Mouse (Mus musculus) kidney, postnatal 10 days (tissue): ENCODE measurements at regions not wholly inside any gene's neighbourhood (a gene's known extent, or its start where the extent isn't known, plus 50 kb on each side); places are given as distances from the start of the nearest gene placed in this dataset.
A peak's percentile ranks its signal among the peaks of the same experiment; 100 is the strongest.

Experiments used
- DNase-seq: peaks from one replicate; pipeline ENCODE4 v3.0.0; 2021; ENCODE audit warnings: mixed read lengths

DNA sequence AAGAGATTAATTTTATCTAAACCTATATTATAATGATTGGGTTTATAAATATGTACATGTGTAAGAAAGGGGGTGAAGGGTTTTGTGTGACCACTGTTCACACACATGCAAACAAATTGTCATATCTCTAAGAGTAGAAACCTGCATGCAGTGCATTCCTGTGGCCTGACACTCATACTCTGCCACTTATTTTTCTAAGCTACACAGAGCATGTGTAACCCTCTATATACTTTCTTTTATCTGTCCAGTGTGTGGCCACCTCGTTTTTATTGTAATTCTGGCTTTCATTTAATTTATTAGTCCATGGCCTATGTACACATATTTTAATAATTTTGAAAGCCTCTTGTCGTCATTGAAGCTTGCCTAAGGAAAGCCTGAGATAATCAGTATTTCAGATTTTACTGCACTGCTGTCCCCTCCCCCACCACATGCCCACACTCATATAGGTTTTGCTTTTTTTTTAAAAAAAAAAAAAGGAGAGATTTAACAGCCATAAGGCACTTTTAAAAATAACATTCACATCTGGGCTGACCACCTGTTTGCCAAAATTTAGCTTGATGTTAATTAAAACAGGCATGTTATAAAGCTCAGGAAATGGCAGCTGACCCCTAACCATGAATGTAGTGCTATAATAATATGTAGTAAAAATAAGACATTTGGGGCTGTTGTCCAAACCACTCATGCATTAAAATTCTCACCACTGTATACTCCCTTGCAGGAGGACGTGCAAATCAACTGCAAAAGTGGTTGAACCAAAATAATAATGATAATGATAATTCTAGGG is 410.7 kb upstream of the Clint1 start:
- no peak for DNase-seq

DNA sequence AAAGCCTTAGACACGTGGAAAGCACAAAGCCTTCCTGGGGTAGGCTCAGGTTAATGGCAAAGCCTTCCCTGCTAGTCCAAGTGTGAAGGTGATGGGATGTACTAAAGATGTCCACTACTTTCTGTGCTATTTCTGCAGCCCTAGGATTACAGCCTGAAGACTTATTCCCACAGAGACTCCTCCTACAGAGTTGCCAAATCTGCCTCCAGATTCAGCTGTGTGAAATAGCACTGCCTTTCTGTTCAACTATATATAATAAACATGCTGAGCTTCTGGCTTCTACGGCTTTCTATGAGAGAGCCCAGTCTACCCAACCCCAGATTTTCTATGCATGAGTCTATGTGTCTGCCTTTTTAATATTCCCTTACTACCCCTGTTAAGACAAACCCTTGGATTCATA is 405.3 kb upstream of the Clint1 start:
- DNase-seq, result no peak

GRCm38 (mm10) chr11:45454234-45454633 is 397.6 kb upstream of the Clint1 start:
- no peak for DNase-seq

- no peak for DNase-seq
Observed at GRCm38 (mm10) chr11:45454933-45455332, 396.9 kb upstream of the Clint1 start.

GRCm38 (mm10) chr11:45456724-45457123 is 395.1 kb upstream of the Clint1 start:
- DNase-seq, result no peak

GRCm38 (mm10) chr11:45457597-45457996 is 394.3 kb upstream of the Clint1 start:
- DNase-seq, result no peak

DNA sequence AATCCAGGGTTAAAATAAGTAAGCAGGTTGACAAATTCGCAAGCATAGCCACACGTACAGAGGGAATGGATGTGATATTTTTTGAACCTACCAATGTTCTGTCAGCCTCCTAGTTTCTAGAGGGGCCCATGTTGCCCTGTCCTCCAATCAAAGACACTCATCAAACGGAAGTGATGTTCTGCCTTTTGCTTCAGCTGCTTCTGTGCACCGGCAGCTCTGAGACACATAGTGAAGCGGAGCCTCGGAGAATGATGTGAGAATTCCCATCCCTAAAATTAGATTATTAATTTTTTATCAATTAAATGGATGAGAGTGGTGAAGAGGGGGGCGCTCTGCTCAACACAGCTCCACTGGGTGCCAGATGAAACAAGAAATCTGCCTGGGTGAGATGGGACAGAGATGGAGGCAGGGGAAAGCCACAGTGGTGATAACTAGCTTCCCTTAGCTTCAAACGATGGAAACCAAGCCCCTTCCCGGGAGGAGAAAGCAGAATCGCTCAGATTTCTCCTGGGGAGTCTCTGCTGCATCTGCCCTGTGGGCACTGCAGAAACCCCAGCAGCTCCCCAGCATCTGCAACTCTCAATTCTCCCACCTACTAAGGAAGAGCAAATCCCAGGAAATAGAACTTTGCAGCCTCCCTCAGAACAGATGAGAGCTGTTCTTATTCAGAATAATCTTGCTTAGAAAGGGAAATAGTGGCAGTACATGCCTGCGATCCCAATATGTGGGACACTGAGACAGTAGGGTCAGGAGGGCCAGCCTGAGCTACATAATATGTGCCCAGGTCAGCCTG is 391.7 kb upstream of the Clint1 start:
- no peak for DNase-seq

- no peak for DNase-seq
Observed at GRCm38 (mm10) chr11:45464501-45464900, 387.4 kb upstream of the Clint1 start.

DNA sequence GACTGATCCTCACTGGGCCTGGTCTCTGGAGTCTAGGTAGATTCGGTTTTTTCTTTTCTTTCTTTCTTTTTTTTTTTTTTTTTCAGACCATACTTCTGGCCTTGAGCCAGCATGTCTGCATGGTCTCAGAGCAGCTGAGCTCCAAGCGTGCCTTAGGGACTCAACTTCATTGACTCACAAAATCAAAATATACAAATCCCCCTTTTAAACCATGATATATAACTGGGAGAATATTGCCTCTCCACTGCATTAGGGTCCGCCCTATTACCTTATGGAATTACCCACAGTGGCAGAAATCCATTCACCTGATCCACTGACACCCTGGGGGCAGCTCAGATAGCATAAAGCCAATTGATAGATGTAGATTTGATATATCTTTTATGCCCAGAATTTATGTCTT is 385.5 kb upstream of the Clint1 start:
- no peak for DNase-seq

GRCm38 (mm10) chr11:45472171-45472570 is 379.7 kb upstream of the Clint1 start:
- DNase-seq, result no peak

- DNase-seq, result no peak
Observed at GRCm38 (mm10) chr11:45476917-45477316, 374.9 kb upstream of the Clint1 start.

- no peak for DNase-seq
Observed at GRCm38 (mm10) chr11:45485950-45486349, 365.9 kb upstream of the Clint1 start.

- no peak for DNase-seq
Observed at GRCm38 (mm10) chr11:45491021-45491967, 360.6 kb upstream of the Clint1 start.

DNA sequence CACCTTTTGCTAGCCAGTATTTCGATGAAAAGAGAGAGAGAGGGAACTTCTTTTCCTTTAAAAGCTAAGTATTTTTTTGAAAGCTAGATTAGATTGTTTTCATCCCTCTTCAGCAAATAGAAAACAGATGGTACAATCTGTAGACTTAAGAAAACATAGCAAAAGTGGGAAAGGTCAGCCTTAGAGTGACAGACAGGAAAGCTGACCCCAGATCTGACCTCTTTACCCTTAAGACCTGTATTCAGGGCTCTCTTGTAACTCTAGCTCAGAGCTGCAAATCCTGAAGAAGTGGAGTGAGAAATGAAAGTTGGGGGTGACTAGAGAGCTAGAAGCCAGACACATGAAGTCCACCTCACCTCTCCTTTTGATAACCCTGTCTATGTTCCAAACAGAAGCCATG is 356.6 kb upstream of the Clint1 start:
- DNase-seq, result no peak

GRCm38 (mm10) chr11:45508566-45508965 is 343.3 kb upstream of the Clint1 start:
- peak; percentile 14 for DNase-seq

GRCm38 (mm10) chr11:45509278-45509677 is 342.6 kb upstream of the Clint1 start:
- no peak for DNase-seq

DNA sequence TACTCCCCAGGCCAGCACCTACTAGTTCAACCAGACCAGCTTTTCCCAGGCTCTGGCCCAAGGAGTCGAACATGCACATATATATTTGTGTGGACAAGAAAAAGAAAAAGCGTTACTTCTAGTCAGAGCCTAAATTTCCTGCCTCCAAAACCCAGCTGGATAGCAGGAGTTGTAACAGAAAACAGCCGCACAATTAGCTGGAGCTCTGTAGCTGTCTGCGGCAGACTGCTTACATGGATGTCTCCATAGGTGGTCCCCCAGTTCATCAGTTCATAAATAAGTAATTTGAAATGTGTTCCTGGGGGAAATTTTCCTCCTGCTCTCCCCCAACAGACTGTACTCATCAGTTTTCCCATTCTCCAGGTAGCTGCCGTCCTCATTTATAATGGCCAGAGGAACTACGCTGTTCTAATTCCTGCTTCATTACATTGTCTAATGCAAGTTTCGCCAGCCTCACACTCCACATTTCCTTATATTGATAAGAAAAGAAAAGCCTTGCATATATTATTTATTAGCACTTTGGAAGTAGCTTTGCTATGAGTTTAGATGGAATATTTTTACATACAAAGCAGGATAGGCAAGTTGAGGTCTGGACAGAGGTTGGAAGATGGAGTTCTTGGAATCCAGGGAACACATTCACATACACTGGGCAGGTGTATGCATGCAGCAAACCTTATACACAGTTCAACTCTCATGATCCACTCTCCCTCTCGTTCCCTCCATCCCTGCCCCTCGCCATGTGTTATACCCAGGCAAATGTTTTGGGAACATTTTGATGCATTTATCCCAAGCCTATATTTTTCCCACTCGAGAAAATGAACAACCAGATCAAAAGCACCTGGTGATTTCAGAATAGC is 337.2 kb upstream of the Clint1 start:
- DNase-seq, result no peak

GRCm38 (mm10) chr11:45524720-45525119 is 327.1 kb upstream of the Clint1 start:
- no peak for DNase-seq

DNA sequence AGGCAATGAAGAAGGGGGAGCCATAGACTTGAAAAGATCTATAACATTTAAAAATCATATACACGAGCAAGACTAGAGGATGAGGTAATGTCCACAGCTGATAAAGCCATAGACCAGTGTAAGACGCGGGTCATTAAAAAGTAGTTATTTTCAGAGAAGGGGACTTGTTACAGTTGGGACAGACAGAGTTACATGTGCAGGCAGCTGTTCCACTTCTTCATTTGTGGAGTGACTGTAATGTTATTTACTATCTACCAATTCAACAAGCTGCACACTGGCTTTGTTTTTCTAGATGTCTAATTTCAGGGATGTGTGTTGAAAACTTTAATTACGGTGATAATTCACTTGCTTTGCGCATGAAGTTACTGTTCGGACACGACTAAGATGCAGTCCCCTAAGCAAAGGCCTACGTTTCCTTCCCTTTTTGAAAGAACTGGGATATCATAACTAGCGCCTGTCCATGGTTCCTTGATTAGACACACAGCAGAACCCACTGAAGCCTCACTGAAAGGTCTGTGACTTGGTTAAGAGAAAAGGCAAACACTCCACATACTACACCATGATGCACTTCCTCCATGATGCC is 320.7 kb upstream of the Clint1 start:
- DNase-seq, result no peak

DNA sequence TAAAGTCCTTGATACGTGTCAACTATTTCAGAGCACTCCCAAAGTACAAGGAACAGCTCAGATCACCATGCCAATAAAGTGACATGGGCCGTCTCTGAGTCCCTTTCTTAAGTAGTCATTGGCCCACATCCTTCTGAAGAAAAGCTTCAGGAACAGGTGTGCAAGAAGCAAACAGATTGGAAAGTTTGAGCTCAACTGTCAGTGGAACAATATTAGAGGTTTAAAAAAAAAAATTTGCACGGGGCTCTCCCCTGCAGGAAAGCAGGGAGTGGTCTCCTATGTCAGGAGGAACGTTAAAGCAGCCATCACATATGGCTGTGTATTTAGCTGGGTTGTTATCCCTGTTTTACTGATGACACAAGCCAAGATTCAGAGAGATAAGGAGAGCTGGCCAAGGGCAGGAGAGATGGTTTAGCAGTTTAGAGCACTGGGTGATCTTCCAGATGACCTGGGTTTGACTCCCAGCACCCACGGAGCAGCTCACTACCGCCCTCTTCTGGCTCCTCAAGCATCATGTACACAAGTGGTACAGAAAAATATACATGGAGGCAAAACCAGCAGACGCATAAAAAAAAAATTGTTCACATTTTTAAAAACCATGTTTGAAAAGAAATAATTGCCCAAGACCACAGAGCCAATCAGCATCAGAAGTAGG is 318.3 kb upstream of the Clint1 start:
- DNase-seq, result peak; percentile 35

GRCm38 (mm10) chr11:45535501-45536025 is 316.3 kb upstream of the Clint1 start:
- DNase-seq, result peak; percentile 24
